Mouse (Mus musculus): ENCODE measurements at regions not wholly inside any gene's neighbourhood (a gene's known extent, or its start where the extent isn't known, plus 50 kb on each side); places are given as distances from the start of the nearest gene placed in this dataset.

GRCm38 (mm10) chr17:31776949-31777607, 78.5 kb downstream of the Sik1 start:
- DNase-seq, result no peak

GRCm38 (mm10) chr17:31777751-31778150, 77.9 kb downstream of the Sik1 start:
- no peak for DNase-seq

- DNase-seq, result no peak
These were observed 76.1 kb downstream of the Sik1 start for GRCm38 (mm10) chr17:31779466-31779865.

GRCm38 (mm10) chr17:31782251-31782650, 73.4 kb downstream of the Sik1 start:
- DNase-seq, result no peak

DNA sequence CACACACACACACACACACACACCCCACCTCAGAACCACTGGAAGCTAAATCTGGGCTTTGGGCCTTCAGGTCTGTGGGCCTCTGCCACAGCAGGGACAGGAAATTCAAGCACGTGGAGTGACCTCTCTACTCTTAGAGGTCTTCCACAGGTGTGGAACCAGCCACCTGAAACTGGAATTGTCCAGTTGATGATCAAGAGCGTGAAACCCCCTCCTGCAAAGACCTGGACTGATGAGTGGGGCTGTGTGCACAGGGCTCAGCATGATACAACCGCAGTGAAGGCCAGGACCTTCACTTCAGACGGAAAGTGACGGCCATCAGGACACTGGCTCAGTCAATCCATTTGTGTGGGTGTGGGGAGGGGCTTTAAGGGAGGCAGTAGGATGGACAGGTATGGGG, 72.5 kb downstream of the Sik1 start:
- no peak for DNase-seq

- peak; percentile 24 to 26 for DNase-seq
These were observed 67.3 kb downstream of the Sik1 start for GRCm38 (mm10) chr17:31788316-31788715.

- peak; percentile 60 for DNase-seq
These were observed 66.5 kb downstream of the Sik1 start for GRCm38 (mm10) chr17:31789068-31789583.

DNA sequence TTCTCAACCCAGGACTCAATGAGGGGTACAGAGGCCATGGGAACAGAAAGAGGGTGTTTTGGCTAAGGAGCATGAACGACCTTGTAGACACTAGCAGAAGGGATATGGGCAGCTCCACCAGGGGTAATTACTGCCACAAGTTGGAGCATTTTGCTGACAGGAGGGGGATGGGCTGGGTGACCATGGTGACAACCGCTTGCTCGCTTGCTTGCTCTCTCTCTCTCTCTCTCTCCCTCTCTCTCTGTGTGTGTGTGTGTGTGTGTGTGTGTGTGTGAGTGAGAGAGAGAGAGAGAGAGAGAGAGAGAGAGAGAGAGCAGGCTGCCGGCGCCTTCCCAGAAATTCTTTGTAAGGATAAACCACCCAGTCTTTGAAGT, 65.7 kb downstream of the Sik1 start:
- DNase-seq, result peak; percentile 54 to 63

DNA sequence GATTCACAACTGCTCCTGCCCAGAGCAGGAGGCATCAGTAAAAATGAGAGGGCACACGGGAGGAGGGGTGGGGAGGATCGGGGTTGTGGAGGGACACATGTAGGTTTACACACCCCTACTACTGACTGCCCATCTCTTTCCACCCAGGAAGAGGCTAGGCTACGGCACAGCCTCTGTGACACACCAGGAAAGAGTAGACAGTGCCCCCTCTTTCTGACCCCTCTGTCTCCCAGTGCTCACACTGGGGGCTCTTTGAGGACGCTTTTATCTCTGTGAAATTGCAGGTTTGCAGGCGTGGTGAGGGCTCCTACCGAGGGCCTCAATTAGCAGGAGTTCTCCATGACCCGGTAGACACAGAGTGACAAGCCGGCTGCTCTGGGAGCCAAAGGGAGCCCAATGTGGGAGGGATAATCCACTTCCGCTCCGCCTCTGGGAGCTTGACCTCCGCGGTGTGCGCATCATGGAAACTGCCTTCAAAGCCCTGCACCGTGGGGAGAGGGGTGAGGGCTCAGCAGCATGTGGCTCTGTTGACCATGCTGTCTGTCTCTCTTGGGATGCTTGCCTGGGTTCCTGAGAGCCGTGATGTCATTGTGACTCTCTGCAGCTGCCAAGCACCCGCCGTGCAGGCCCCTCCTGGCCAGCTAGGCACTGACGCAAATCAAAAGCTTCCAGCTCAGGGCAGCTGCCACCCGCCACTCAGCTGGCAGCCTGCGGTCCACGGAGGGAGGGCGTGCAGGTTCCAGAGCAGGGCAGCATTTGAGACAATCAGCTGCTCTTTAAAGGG, 65.1 kb downstream of the Sik1 start:
- DNase-seq, result peak; percentile 78 to 80

- DNase-seq, result no peak
These were observed 63.9 kb downstream of the Sik1 start for GRCm38 (mm10) chr17:31791656-31792055.

- DNase-seq, result no peak
These were observed 62.6 kb downstream of the Sik1 start for GRCm38 (mm10) chr17:31793040-31793439.

DNA sequence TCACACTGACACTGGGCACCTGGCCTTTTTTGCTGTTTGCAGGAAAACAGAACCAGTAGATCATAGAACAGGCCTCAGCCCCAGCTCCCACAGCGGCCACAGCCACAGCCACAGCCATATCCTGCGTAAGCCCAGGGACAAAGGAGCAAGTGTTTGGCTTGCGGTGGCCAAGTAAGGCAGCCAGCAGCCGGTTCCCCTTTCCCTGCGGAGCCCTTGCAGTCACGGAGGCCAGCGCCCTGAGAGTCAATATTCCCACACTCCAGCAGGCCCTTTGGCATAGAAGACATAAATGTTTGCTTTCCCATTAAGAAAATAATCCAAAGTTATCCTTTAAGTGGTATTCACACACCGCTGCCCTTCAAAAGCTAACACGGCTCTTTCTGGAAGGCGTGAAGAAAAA, 62.1 kb downstream of the Sik1 start:
- DNase-seq, result no peak

DNA sequence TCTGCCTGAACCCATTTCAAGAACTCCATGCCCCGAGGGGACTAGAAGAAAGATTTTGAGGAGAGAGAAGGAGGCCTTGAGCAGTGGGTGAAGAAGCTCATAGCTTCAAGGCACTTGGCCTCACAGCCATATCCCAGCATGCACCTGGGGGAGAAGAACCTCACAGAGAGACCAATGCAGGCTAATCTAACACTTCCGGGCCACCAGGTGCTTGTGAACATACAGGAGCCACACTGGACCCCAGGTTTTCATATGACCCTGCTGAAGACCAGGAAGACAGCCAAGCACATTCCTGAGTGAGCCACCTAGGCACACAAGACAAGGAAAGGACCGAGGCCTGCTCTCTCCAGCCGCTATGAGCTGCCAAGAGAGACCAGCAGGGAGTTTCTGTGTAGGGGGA, 61.6 kb downstream of the Sik1 start:
- no peak for DNase-seq

Measured in B cell, adult 2 months (primary cell).